Mouse (Mus musculus): Measurements from ENCODE around the gene Tank.
A peak's percentile ranks its signal among the peaks of the same experiment; 100 is the strongest.

Tank gene

GRCm38 (mm10) chr2:61579501-61579990 lies 1.2 kb downstream of the Tank start:
- no peak for DNase-seq (ENCODE audit: low read depth in 1 of 2, low spot score in 2 of 2)

DNA sequence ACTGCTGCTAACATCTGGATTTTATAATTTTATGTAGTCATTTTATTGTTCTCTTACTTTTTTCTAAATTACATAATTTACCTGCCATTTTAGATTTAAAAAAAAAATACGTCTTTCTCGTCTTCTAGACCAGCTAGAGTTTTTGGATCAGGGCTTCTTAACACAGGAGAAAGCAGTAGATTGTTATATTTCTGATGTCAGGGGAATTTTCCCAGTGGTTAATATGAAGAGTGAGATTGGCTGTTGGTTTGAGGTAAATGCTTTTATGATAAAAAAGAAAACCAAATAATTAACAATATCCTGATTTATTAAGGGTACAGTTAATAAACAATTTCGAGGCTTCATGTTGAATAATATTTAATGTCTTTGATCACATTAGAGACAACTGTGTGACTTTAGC lies 1.7 kb downstream of the Tank start:
- DNase-seq (ENCODE audit: low read depth in 1 of 2, low spot score in 2 of 2), result no peak

DNA sequence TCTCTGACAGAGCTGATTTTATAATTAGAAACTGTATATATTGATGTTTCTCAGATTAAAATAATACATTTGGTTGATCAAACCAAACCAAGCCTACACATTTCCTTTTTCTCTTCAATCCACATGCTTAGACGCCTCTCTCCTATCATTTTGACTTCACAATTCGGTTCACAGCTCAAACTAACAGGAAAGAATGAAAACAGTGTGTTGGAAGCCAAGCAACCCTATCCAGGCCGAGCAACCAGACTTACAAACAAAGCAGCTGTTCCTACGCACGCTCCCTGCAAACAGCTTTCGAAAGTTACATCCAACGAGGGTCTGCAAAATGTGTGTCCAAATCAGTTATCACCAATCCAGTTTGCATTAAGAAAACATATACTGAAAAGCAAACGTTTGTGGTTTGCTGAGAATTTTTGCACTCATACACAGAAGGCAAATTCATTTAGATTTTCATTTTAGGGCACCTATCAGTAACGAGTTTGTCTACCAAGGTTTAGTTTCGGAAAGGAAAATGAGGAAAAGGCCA lies 2.2 kb downstream of the Tank start:
- no peak for DNase-seq (ENCODE audit: low read depth in 1 of 2, low spot score in 2 of 2)

GRCm38 (mm10) chr2:61582578-61583315 lies 4.4 kb downstream of the Tank start:
- no peak for DNase-seq (ENCODE audit: low read depth in 1 of 2, low spot score in 2 of 2)

DNA sequence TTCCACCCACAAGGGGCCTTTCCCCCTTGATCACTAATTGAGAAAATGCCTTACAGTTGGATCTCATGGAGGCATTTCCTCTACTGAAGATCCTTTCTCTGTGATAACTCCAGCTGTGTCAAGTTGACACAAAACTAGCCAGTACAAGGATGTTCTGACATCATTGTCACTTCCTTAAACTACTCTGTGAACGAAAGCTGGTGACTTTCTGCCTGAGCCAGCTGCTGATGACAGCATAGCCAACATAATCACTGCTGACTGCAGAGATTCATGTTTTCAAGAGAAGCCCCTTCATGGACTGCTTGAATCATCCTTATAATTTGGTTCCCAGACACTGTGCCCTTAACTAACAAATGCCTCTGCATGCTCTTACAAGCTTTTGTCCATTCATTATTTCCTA lies 7.1 kb downstream of the Tank start:
- no peak for DNase-seq (ENCODE audit: low read depth in 1 of 2, low spot score in 2 of 2)

DNA sequence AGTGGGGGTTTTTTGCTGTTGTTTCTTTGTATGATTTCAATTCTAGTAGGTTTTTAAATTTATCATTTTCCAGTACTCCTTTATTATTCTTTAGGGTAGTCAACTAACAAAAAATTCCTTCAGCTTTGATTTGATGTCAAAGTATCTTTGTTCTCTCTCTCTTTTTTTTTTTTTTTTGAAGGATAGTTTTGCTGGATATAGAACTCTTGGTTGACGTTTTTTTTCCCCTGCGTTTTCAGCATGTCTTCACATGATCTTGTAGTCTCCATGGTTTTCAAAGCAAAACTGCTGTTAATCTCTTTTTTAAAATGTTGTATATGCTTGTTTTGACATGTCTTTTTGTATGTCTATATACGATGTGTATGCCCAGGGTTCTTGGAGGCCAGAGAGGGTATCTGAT lies 7.8 kb downstream of the Tank start:
- DNase-seq (ENCODE audit: low read depth in 1 of 2, low spot score in 2 of 2), result no peak

GRCm38 (mm10) chr2:61590751-61591150 lies 12.4 kb downstream of the Tank start:
- no peak for DNase-seq (ENCODE audit: low read depth in 1 of 2, low spot score in 2 of 2)

DNA sequence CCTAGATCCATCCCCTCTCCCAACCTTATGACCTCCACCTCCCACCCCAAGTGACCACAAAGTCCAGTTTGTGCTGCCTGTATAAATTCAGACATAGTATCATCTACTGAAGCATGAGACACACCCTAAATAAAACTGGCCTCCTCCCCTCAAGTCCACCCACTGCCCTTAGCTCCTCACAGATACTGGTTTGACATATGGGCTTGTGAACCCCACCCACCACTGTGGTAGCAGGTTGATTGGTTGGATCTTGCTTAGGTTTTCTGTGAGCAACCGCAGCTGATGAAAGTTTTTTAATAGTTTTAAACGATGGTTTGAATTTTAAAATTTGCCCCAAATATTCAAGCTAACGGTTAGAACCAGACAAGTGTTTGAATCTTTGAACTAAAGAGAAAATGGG lies 13.7 kb downstream of the Tank start:
- DNase-seq (ENCODE audit: low read depth in 1 of 2, low spot score in 2 of 2), result no peak

DNA sequence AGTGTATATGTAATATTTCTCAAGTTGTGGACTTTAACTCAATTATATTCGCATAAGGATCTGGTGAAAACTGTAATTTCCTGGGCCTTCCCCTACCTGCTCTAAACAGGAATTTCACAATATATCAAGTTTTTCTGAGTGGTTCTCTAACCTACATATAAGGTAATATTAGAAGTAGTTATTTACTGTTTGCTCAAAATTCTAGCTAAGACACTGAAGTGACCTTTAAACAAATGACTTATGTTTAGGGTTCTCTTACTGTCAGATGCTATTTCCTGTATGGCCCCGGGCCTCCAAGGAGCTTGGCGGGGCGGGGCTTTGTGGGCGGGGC lies 14.3 kb downstream of the Tank start:
- no peak for DNase-seq (ENCODE audit: low read depth in 1 of 2, low spot score in 2 of 2)

DNA sequence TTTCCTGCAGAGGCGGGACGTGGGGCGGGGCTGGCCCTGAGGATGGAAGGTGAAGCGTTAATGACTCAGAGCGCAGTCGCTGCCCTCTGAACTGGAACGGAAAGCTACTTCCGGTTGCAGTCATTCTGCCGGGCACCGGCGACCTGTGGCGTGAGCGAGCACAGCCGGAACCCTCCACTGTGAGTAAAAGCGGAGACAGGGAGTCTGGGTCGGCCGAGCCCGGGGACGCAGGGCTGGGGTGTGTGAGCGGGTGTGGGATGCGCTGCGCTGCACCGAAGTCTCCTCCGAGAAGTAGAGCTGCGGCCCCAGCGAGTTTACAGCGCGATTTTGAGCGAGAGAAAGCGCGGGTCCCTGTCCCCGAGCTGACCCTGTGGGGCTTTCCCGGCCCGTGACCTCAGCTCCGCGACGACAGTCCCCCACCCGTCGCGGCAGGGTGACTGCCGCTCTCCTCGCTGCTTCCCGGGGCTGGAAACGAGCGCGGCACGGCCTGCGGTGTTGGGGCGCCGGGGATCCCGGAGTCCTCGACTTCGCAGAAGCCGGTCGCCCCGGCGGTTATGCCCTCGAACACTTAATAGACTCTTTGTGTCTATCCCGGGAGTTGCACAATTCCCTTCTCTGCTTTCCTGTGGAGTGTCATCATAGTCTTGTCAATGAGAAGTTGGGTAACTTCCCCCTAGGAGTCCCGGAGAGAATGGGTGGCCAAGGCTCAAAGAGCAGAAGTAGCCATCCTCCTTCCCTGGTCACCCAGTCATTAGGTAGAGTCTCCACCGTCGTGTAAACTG lies 14.8 kb downstream of the Tank start:
- peak; percentile 89 to 96 for DNase-seq (ENCODE audit: low read depth in 1 of 2, low spot score in 2 of 2)

GRCm38 (mm10) chr2:61593871-61594304 lies 15.5 kb downstream of the Tank start:
- DNase-seq (ENCODE audit: low read depth in 1 of 2, low spot score in 2 of 2), result no peak

- no peak for DNase-seq (ENCODE audit: low read depth in 1 of 2, low spot score in 2 of 2)
Measured at GRCm38 (mm10) chr2:61599730-61600129, 21.3 kb downstream of the Tank start.

- DNase-seq (ENCODE audit: low read depth in 1 of 2, low spot score in 2 of 2), result no peak
Measured at GRCm38 (mm10) chr2:61603461-61603860, 25.1 kb downstream of the Tank start.

- no peak for DNase-seq (ENCODE audit: low read depth in 1 of 2, low spot score in 2 of 2)
Measured at GRCm38 (mm10) chr2:61606942-61607341, 28.6 kb downstream of the Tank start.

- no peak for DNase-seq (ENCODE audit: low read depth in 1 of 2, low spot score in 2 of 2)
Measured at GRCm38 (mm10) chr2:61623996-61624395, 45.6 kb downstream of the Tank start.

DNA sequence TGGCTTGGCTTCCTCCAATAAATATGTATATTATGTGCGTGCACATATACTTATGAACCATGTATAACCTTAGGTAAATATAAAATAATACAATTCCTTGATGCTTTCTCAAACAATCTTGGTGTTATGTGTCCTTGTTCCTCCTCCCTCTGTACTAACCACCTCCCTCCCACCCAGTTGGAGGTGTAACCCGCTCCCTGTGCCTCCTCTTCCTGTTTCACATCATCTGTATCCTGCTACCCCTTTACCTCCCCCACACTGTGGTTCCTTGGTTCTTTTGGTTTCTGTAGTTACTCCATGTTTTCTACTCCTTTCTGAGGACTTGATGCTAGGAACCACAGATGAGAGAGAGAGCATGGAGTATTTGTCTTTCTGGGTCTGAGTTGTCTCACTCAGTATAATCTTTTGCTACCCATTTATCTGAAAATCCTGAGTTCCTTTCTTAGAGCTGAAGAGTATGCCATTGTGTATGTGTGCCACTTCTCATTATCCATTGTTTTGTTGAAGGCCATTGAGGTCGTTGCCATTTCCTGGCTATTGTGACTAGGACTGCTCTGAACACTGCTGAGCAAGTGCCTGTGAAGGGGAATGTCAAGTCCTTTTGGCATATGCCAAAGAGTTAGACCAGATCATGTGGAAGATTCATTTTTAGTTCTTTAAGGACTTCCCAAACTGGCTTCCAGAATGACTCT lies 52.6 kb downstream of the Tank start:
- no peak for DNase-seq (ENCODE audit: low read depth in 1 of 2, low spot score in 2 of 2)

DNA sequence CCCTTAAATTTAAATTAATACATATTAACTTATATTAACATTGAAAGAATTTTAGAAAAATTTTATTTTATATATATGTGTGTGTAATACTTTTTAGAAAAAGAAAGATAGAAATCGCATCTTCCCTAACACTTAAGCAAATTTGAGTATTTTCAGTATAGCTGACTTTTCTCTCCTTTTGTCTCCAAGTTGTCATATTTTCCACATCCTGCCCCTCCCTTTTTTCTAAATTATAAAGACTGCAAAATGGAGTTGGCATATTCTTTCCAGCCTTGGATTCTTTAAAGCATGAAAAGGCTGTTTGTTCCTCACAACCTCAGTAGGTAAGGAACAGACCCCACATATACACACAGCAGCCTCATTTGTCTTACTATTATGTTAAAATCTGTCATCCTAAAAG lies 56.7 kb downstream of the Tank start:
- DNase-seq (ENCODE audit: low read depth in 1 of 2, low spot score in 2 of 2), result no peak

DNA sequence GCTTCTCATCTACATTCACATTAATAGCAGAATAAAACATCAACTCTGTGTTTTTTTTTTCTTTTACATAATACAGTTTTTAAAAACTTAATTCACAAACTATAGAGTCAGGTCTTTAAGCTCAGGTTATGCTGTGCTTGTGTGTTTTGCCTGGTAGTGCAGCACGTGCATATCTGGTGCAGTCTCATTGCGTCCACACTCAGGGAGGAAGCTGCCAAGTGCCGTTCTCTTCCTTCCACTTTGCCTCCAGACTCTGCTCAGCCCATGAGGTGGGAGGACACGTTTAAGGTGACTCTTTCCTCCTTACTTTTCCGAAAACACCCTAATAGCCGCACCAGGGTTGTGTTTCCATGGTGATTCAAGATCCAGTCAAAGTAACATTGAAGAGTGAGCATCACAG lies 59.8 kb downstream of the Tank start:
- no peak for DNase-seq (ENCODE audit: low read depth in 1 of 2, low spot score in 2 of 2)

GRCm38 (mm10) chr2:61642452-61643368 lies 64.3 kb downstream of the Tank start:
- DNase-seq (ENCODE audit: low read depth in 1 of 2, low spot score in 2 of 2), result no peak

- DNase-seq (ENCODE audit: low read depth in 1 of 2, low spot score in 2 of 2), result no peak
Measured at GRCm38 (mm10) chr2:61651206-61651605, 72.8 kb downstream of the Tank start.

GRCm38 (mm10) chr2:61651640-61652039 lies 73.3 kb downstream of the Tank start:
- no peak for DNase-seq (ENCODE audit: low read depth in 1 of 2, low spot score in 2 of 2)

Measured in monocyte, adult 2 months (primary cell).